In the genomic region with DNA sequence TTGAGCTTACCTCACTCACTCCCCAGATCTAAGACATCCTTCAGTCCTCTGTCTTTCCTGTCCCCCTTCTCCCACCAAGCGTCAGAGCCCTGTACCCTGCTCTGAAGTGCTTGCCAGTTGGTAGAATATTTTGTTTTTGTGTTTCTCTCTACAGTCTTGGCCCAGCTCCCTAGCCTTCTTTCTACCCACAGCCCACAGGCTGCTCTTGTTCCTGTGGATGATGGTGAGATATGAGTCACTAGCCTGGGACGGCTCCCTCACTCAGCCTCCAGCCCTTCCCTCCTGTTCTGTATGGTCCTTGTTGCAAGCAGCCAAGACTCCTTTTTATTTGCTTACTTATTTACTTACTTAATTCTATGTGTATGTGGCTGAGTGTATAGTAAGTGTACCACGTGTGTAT, we compare ENCODE assay signal across 18 mouse cellular contexts. TPM values are rescaled to one million over a fixed set of nuclear protein-coding genes. Genes with fewer than 3 reads are reported as not detected.
DNase-seq lines count a peak whose midpoint lies in the region.
"Had no signal": no experiment of that assay in that cellular context is flagged by ENCODE, and none has a peak within 500 bp of the region (broad histone marks: within the 10 kb centered on the region; RNA-seq: fewer than 3 reads in every experiment).

No protein-coding gene starts in this region.

- peak; percentile 37 to 40 for DNase-seq in frontal cortex, postnatal 36 days (ENCODE audit: low spot score in 2 of 2)
- no peak for DNase-seq in frontal cortex, postnatal 25 days (ENCODE audit: low spot score in 2 of 2)
- DNase-seq in 3T3-L1 (ENCODE audit: low read depth, low spot score): peak; percentile 76
- peak; percentile 74 for DNase-seq in fibroblast of lung, adult 2 months (ENCODE audit: low read depth)
- peak; percentile 27 to 34 for DNase-seq in left cerebral cortex, postnatal 36 days (ENCODE audit: low spot score in 2 of 2)
- DNase-seq in heart, postnatal 10 days: no peak
- DNase-seq in liver: no peak
- no peak for DNase-seq in cerebellum, adult 9-10 months
- DNase-seq: cerebellum, adult 9-11 months; heart, postnatal 4 days; kidney, postnatal 4 days; lung, adult 2 months; midbrain, embryonic 14.5 days; thymus, postnatal 36 days had no signal

- intact Hi-C loops in left cerebral cortex, postnatal 36 days (cut with DNase I): no loop called here
- intact Hi-C loops in heart, postnatal 10 days (cut with DNase I): no loop called here

RNA-seq across cellular contexts. Expression of a gene that starts 16.1 kb away (rescaled TPM):
- under 1 TPM; 0.10 to 0.29 TPM for total RNA-seq in left cerebral cortex, postnatal 36 days (2021)
- under 1 TPM in 1 of 2 experiments, not detected in 1; 0.12 TPM for total RNA-seq in heart, postnatal 10 days (2021)
- total RNA-seq: CH12.LX; gastrocnemius, adult 8-10 months; MEL had no signal

RNA-seq across cellular contexts. Expression of a gene that starts 56.6 kb away (rescaled TPM):
- total RNA-seq in left cerebral cortex, postnatal 36 days (2021): 1 to 10 TPM in 1 of 2 experiments, under 1 TPM in 1; 0.57 to 1.6 TPM
- total RNA-seq in heart, postnatal 10 days (2021): not detected
- total RNA-seq: CH12.LX; gastrocnemius, adult 8-10 months; granulocyte monocyte progenitor cell, adult 5-6 weeks; heart, postnatal 4 days; MEL had no signal

Comparison
In these comparisons a context has a peak if more than half of its experiments do, and no peak if none do; other contexts are left out.
1. DNase-seq: peak in frontal cortex, postnatal 36 days (2 of 2), 3T3-L1 (single experiment), fibroblast of lung, adult 2 months (single experiment) and left cerebral cortex, postnatal 36 days (2 of 2); none in frontal cortex, postnatal 25 days (0 of 2), heart, postnatal 10 days (0 of 2), liver (single experiment) and cerebellum, adult 9-10 months (single experiment).